Mouse (Mus musculus) CH12.LX (cell line): ENCODE data around the gene Hbq1b. TPM values are rescaled to one million over a fixed set of nuclear protein-coding genes. Genes with fewer than 3 reads are reported as not detected.

ENCODE experiments used
- DNase-seq: peaks from one replicate; pipeline ENCODE4 v3.0.0-alpha.2; 2013; ENCODE audit errors: extremely low read depth
- H3K27ac ChIP-seq: 2 replicates; pipeline ENCODE4 v1.5.1; 2012; ENCODE audit warnings: low read depth, mild to moderate bottlenecking, control low read depth, moderate library complexity; ENCODE audit not compliant: insufficient read depth
- H3K27me3 ChIP-seq: replicated peaks from 2 replicates; pipeline ENCODE3; 2012; ENCODE audit warnings: inconsistent platforms
- H3K36me3 ChIP-seq, 2 experiments: replicated peaks in 1 of 2; 2 replicates each; pipeline versions ENCODE3 to v1.6.1; 2012; ENCODE audit warnings: inconsistent platforms in 1 of 2, low read length in 1 of 2, mild to moderate bottlenecking in 1 of 2, mixed read lengths in 1 of 2, moderate library complexity in 1 of 2; ENCODE audit not compliant: control insufficient read depth in 1 of 2, insufficient read depth in 1 of 2
- H3K4me1 ChIP-seq, 2 experiments: 2 replicates each; pipeline ENCODE4 v1.6.1; 2012; ENCODE audit warnings: inconsistent platforms in 1 of 2, moderate library complexity in 1 of 2; ENCODE audit not compliant: insufficient read depth in 2 of 2, control insufficient read depth in 1 of 2
- H3K4me2 ChIP-seq: 2 replicates; pipeline ENCODE4 v1.6.1; 2012; ENCODE audit warnings: low read depth, mild to moderate bottlenecking, control low read depth; ENCODE audit not compliant: poor library complexity, insufficient read depth, severe bottlenecking
- H3K4me3 ChIP-seq, 3 experiments: fragments of 150-350 bp in 1 of 3; sonication (generic) in 1 of 3; replicated peaks in 1 of 3; 2 replicates each; pipeline versions ENCODE3 to v1.5.1; 2011 to 2012; ENCODE audit warnings: low read depth in 2 of 3, low read length in 2 of 3, mild to moderate bottlenecking in 2 of 3, moderate library complexity in 2 of 3, control low read depth in 1 of 3, improper control_type of control experiment in 1 of 3, inconsistent platforms in 1 of 3, mixed read lengths in 1 of 3; ENCODE audit not compliant: poor library complexity in 1 of 3
- H3K79me2 ChIP-seq: replicated peaks from 2 replicates; pipeline ENCODE4 v1.6.1; 2012; ENCODE audit warnings: mild to moderate bottlenecking, moderate library complexity; ENCODE audit not compliant: control insufficient read depth, poor library complexity, insufficient read depth, severe bottlenecking; ENCODE audit errors: extremely low read depth
- H3K9ac ChIP-seq: 2 replicates; pipeline ENCODE4 v1.6.1; 2012; ENCODE audit warnings: low read depth, mild to moderate bottlenecking, control low read depth, moderate library complexity; ENCODE audit not compliant: insufficient read depth
- H3K9me3 ChIP-seq: replicated peaks from 2 replicates; pipeline ENCODE3; 2012; ENCODE audit warnings: low read length, inconsistent platforms, mixed read lengths
- CTCF ChIP-seq, 2 experiments: IDR thresholded peaks in 1 of 2; conservative IDR thresholded peaks in 1 of 2; 2 replicates each; pipeline ENCODE4 v1.5.1; 2011 to 2012; ENCODE audit warnings: low read depth in 2 of 2, low read length in 2 of 2, improper control_type of control experiment in 1 of 2, inconsistent platforms in 1 of 2, mild to moderate bottlenecking in 1 of 2, moderate library complexity in 1 of 2
- E2F4 ChIP-seq: IDR thresholded peaks from 2 replicates; pipeline ENCODE4 v1.6.1; 2011; ENCODE audit warnings: low read depth, low read length, improper control_type of control experiment; ENCODE audit not compliant: insufficient replicate concordance
- ELF1 ChIP-seq: IDR thresholded peaks from 2 replicates; pipeline ENCODE4 v1.6.1; 2014; ENCODE audit warnings: low read depth, mild to moderate bottlenecking, inconsistent platforms, low read length, improper control_type of control experiment
- GABPA ChIP-seq: IDR thresholded peaks from 2 replicates; pipeline ENCODE4 v1.6.1; 2012; ENCODE audit warnings: low read depth, low read length, improper control_type of control experiment, inconsistent platforms; ENCODE audit not compliant: insufficient replicate concordance
- HCFC1 ChIP-seq: IDR thresholded peaks from 2 replicates; pipeline ENCODE4 v1.6.1; 2012; ENCODE audit warnings: low read depth, mild to moderate bottlenecking, inconsistent platforms, low read length, improper control_type of control experiment
- MAFK ChIP-seq: IDR thresholded peaks from 2 replicates; pipeline ENCODE4 v1.6.1; 2011; ENCODE audit warnings: low read length, improper control_type of control experiment; ENCODE audit not compliant: insufficient replicate concordance
- MAX ChIP-seq: IDR thresholded peaks from 2 replicates; pipeline ENCODE4 v1.6.1; 2011; ENCODE audit warnings: low read length, improper control_type of control experiment
- MAZ ChIP-seq: IDR thresholded peaks from 2 replicates; pipeline ENCODE4 v1.6.1; 2012; ENCODE audit warnings: low read depth, mild to moderate bottlenecking, inconsistent platforms, low read length, improper control_type of control experiment, moderate library complexity
- MEF2A ChIP-seq: IDR thresholded peaks from 2 replicates; pipeline ENCODE4 v1.6.1; 2014; ENCODE audit warnings: low read depth, mild to moderate bottlenecking, inconsistent platforms, low read length, improper control_type of control experiment, borderline replicate concordance
- NELFE ChIP-seq: IDR thresholded peaks from 2 replicates; pipeline ENCODE4 v1.6.1; 2011; ENCODE audit warnings: low read depth, low read length, improper control_type of control experiment
- NRF1 ChIP-seq: IDR thresholded peaks from 2 replicates; pipeline ENCODE4 v1.6.1; 2014; ENCODE audit warnings: low read depth, mild to moderate bottlenecking, inconsistent platforms, low read length, improper control_type of control experiment, moderate library complexity
- POLR2A ChIP-seq: IDR thresholded peaks from 2 replicates; pipeline ENCODE4 v1.6.1; 2011; ENCODE audit warnings: low read depth, mild to moderate bottlenecking, improper control_type of control experiment, low read length
- POLR2AphosphoS2 ChIP-seq: IDR thresholded peaks from 2 replicates; pipeline ENCODE4 v1.6.1; 2011; ENCODE audit warnings: low read depth, low read length, improper control_type of control experiment
- RAD21 ChIP-seq: IDR thresholded peaks from 2 replicates; pipeline ENCODE4 v1.6.1; 2011; ENCODE audit warnings: low read depth, mild to moderate bottlenecking, low read length, improper control_type of control experiment, moderate library complexity
- TCF12 ChIP-seq: IDR thresholded peaks from 2 replicates; pipeline ENCODE4 v1.6.1; 2014; ENCODE audit warnings: low read depth, mild to moderate bottlenecking, inconsistent platforms, low read length, improper control_type of control experiment
- UBTF ChIP-seq: IDR thresholded peaks from 2 replicates; pipeline ENCODE4 v1.6.1; 2012; ENCODE audit warnings: low read depth, mild to moderate bottlenecking, inconsistent platforms, low read length, improper control_type of control experiment, moderate library complexity
- USF1 ChIP-seq: IDR thresholded peaks from 2 replicates; pipeline ENCODE4 v1.6.1; 2014; ENCODE audit warnings: low read depth, mild to moderate bottlenecking, inconsistent platforms, low read length, improper control_type of control experiment
- ZC3H11A ChIP-seq: IDR thresholded peaks from 2 replicates; pipeline ENCODE4 v1.6.1; 2012; ENCODE audit warnings: low read depth, mild to moderate bottlenecking, inconsistent platforms, low read length, improper control_type of control experiment
- ZKSCAN1 ChIP-seq: IDR thresholded peaks from 2 replicates; pipeline ENCODE4 v1.6.1; 2012; ENCODE audit warnings: low read depth, inconsistent platforms, low read length, improper control_type of control experiment, borderline replicate concordance
- dilution Hi-C: fragments of 300-500 bp; cut with MboI; formaldehyde crosslinking; loops from 2 replicates; pipeline ENCODE4 v1.14.3; 2020; ENCODE audit warnings: low sequenced_read_pairs; ENCODE audit not compliant: extremely low pct_unique_long_range_greater_than_20kb, extremely low pct_ligation_motif_present
- in situ Hi-C: fragments of 300-500 bp; cut with MboI; formaldehyde crosslinking; loops from 3 replicates; pipeline ENCODE4 v1.14.3; 2019; ENCODE audit warnings: low sequenced_read_pairs, low pct_ligation_motif_present, low pct_unique_long_range_greater_than_20kb, mixed read lengths
- polyA plus RNA-seq: library from polyadenylated mRNA; unstranded; fragments of >175 nt; gene quantifications from 2 replicates; pipeline ENCODE4 v1.2.1, GENCODE M21; 2012; ENCODE audit warnings: low read depth; ENCODE audit not compliant: insufficient read length
- total RNA-seq, 2 experiments: library from RNA; depleted of rRNA; stranded (reverse); fragments of 300-350 nt in 1 of 2; fragments of >200 nt in 1 of 2; gene quantifications; 2 replicates each; pipeline ENCODE4 v1.2.3; 2012 to 2014

Gene Hbq1b
- total and polyA plus RNA-seq, 3 experiments, result not detected

DNA sequence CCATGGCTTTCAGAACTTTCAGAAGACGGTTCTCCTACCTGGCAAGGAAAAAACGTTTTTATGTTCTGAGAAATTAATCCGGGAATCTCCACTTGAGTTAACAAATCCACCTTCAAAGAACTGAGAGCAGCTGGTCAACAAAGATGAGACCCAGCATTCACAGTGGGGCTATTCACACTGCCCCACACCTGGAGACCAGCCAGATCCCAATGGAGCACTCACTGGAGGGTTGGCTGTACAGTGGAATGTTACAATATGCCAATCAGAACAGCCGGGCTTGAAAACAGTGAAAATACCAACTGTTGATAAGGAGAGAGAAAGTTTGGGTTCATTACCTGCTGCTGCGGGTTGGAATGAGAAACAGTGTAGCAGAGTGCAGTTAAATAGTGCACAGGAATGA lies 45.1 kb downstream of the Hbq1b start:
- no peak for TF ChIP-seq POLR2A
- TF ChIP-seq, all 38 proteins: peak for 0
- Histone ChIP-seq H3K4me1 (peaks cover 5 to 13% of the 10 kb centered on the region in 2 experiments), H3K9me3 (peaks cover 9% of the 10 kb centered on the region), H3K27ac (no peak overlapping the region), H3K4me3 (no peak overlapping the region), H3K27me3 (peaks cover 5% of the 10 kb centered on the region), H3K36me3 (no peaks in the 10 kb centered on the region), H3K9ac (no peak overlapping the region), H3K4me2 (no peak overlapping the region), H3K79me2 (no peaks in the 10 kb centered on the region)
- in situ Hi-C loops (no loop called here), dilution Hi-C loops (no loop called here)
- no peak for DNase-seq

DNA sequence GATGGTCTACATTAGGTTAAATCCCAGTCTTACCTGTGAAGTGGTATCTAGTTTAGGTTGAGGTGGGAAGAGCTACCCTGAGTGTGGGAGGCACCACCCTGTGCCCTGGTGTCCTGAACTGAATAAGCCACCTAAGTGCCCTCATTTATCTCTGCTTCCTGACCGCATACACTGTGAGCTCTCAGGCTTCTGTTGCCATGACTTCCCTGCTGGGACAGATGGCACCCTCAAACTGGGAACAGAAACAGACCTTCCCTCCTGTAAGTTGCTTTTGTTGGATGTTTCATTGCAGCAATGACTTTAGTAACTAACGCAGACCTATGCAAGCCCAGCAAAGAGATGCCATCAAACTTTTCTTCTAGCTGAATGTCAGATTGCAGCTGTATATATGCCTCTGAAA lies 46.5 kb downstream of the Hbq1b start:
- Histone ChIP-seq H3K27me3 (peaks cover 4% of the 10 kb centered on the region), H3K36me3 (no peaks in the 10 kb centered on the region), H3K79me2 (no peaks in the 10 kb centered on the region), H3K9me3 (peaks cover 13% of the 10 kb centered on the region), H3K4me3 (no peak overlapping the region), H3K4me1 (peaks cover 5 to 13% of the 10 kb centered on the region in 2 experiments), H3K9ac (no peak overlapping the region), H3K4me2 (no peak overlapping the region), H3K27ac (no peak overlapping the region)
- DNase-seq, result no peak
- dilution Hi-C loops (no loop called here), in situ Hi-C loops (no loop called here)
- TF ChIP-seq E2F4 (no peak), RAD21 (no peak), CTCF (conservative IDR thresholded peaks at IDR 0.05 in 1 of 2, IDR thresholded peaks at IDR 0.05 in 1 of 2; ENCODE audit: low read depth in 2 of 2, low read length in 2 of 2) (no peak), POLR2A (no peak), NRF1 (no peak), MEF2A (no peak), USF1 (no peak), ZKSCAN1 (no peak), POLR2AphosphoS2 (no peak), ZC3H11A (no peak), MAZ (no peak), UBTF (no peak), MAX (no peak), NELFE (no peak), TCF12 (no peak), ELF1 (no peak), HCFC1 (no peak), GABPA (no peak), MAFK (no peak)
